Mouse (Mus musculus): ENCODE measurements at regions not wholly inside any gene's neighbourhood (a gene's known extent, or its start where the extent isn't known, plus 50 kb on each side); places are given as distances from the start of the nearest gene placed in this dataset.

DNA sequence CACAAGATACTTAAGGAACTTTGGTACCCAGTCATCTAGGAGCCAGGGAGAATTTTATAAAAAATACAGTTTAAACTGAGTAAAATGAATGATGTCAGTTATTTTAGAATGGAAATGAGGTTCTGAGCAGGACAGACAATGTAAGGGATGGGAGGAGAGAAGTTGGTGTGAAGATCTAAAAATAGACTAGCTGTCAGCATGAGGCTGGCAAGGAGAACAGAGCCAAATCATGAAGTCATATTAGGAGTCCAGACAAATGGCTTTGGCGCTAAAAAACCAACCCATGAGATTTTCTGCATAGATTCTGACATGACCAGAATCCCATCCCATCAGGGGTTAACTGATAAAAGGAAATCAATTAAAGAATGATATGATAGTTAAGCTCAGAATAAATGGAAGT is 65.5 kb upstream of the Itprid2 start:
- WGBS = 84% methylated on average over 1 of the region's 1 CpGs
- no peak overlapping the region for H3K27ac ChIP-seq (ENCODE audit: low read depth, low read length)
- TF ChIP-seq CTCF (IDR thresholded peaks at IDR 0.05; ENCODE audit: low read depth) = no peak
- no peak overlapping the region for H3K4me3 ChIP-seq (ENCODE audit: low read depth, low read length)
- H3K9ac ChIP-seq = no peak overlapping the region
- ATAC-seq (no peak), DNase-seq (no peak)
- H3K36me3 ChIP-seq (ENCODE audit: insufficient read depth) = no peaks in the 10 kb centered on the region
- H3K4me1 ChIP-seq (ENCODE audit: insufficient read depth) = no peaks in the 10 kb centered on the region
- no peak overlapping the region for H3K4me2 ChIP-seq (ENCODE audit: low read depth)
- no peaks in the 10 kb centered on the region for H3K27me3 ChIP-seq (ENCODE audit: insufficient read depth, low read length)
- H3K9me3 ChIP-seq (ENCODE audit: low read length) = no peaks in the 10 kb centered on the region

DNA sequence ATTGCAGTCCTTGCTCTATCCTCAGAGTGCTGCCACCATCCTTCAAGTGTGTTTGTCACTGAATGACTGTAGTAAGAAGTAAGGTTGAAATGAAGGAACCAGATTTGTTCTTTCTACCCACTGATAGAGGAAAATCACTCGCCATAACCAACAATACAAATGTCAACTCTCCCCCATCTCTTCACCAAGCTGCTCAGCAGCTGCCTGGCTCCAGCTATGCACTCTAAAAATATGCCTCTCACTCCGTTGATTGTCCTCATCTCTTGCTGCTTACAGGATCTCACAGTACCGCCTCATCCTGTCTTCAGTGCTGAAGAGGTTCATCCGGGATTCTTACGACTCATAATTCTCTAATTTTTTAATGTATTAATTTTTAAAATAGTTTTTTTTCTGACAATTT is 63.2 kb upstream of the Itprid2 start:
- Histone ChIP-seq H3K9me3 (ENCODE audit: low read length) (no peaks in the 10 kb centered on the region), H3K4me3 (ENCODE audit: low read depth, low read length) (no peak overlapping the region), H3K27me3 (ENCODE audit: insufficient read depth, low read length) (no peaks in the 10 kb centered on the region), H3K4me1 (ENCODE audit: insufficient read depth) (no peaks in the 10 kb centered on the region), H3K9ac (no peak overlapping the region), H3K27ac (ENCODE audit: low read depth, low read length) (no peak overlapping the region), H3K36me3 (ENCODE audit: insufficient read depth) (no peaks in the 10 kb centered on the region), H3K4me2 (ENCODE audit: low read depth) (no peak overlapping the region)
- DNase-seq (no peak), ATAC-seq (no peak)
- 80% methylated on average over 5 of the region's 5 CpGs for WGBS
- no peak for TF ChIP-seq CTCF (IDR thresholded peaks at IDR 0.05; ENCODE audit: low read depth)

DNA sequence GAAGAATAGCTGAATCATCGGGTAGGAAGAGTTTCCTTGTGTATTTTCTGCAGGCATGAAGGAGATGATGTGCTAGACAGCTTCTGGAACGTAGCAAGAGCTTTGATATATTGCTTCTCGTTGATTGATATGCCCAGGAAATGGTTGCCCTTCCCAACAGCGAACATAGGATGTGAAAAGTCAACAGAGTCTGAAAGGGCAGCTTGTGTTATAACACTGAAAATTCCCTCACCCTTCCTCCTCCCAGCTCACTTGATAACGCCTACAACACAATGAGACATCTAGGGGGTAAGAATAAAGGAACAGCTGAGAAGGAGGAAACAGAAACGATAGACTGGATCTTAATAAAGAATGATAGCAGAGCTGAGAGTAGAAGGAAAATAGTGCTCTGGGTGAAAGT is 60.1 kb upstream of the Itprid2 start:
- no peak for DNase-seq
- Histone ChIP-seq H3K9me3 (ENCODE audit: low read length) (no peaks in the 10 kb centered on the region), H3K4me3 (ENCODE audit: low read depth, low read length) (no peak overlapping the region), H3K36me3 (ENCODE audit: insufficient read depth) (no peaks in the 10 kb centered on the region), H3K27me3 (ENCODE audit: insufficient read depth, low read length) (no peaks in the 10 kb centered on the region), H3K27ac (ENCODE audit: low read depth, low read length) (no peak overlapping the region), H3K4me1 (ENCODE audit: insufficient read depth) (no peaks in the 10 kb centered on the region), H3K9ac (no peak overlapping the region), H3K4me2 (ENCODE audit: low read depth) (no peak overlapping the region)
- ATAC-seq = no peak
- WGBS = 75% methylated on average over 6 of the region's 6 CpGs
- TF ChIP-seq CTCF (IDR thresholded peaks at IDR 0.05; ENCODE audit: low read depth) = no peak

DNA sequence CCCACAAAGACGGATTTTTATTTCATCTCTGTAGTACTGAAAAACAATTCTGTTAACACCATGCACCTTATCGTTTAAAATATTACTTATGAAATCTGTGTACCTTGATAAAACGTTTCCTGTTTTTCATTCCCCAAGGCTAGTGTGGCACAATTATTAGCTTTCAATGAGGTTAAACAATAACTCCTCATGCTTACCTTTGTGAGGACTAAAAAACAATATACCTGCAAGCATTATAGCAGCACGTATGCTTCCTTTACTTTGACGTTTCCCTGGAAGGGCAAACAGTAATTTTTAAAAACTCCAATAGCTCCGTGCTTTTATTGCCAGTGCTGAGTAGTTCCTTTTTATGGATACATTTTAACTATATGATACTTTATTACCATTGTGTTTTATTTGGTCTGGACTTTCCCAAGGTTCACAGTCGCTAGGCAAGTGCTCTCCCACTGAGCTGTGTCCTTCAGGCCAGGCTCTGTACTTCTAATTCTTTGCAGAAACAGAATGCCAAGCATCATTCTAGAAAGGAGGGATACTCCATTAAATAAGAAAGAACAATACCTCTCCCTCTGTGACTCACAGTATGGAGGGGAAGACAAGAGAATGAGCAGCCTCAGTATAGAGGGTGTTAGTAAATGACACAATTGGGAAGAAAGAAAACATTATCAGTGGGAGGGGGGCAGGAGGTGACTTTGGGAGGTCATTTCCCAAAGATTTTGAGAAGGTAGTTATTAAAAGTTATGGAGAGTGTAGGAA is 50.0 kb upstream of the Itprid2 start:
- TF ChIP-seq CTCF (IDR thresholded peaks at IDR 0.05; ENCODE audit: low read depth) = no peak
- ATAC-seq (no peak), DNase-seq (no peak)

More for the DNA sequence above, 50.0 kb upstream of the Itprid2 start:
- H3K9me3 ChIP-seq (ENCODE audit: low read length) = no peaks in the 10 kb centered on the region
- no peak overlapping the region for H3K4me2 ChIP-seq (ENCODE audit: low read depth)
- H3K4me1 ChIP-seq (ENCODE audit: insufficient read depth) = no peaks in the 10 kb centered on the region
- no peak overlapping the region for H3K4me3 ChIP-seq (ENCODE audit: low read depth, low read length)
- no peaks in the 10 kb centered on the region for H3K27me3 ChIP-seq (ENCODE audit: insufficient read depth, low read length)
- 58% methylated on average over 7 of the region's 7 CpGs for WGBS
- no peak overlapping the region for H3K9ac ChIP-seq
- no peaks in the 10 kb centered on the region for H3K36me3 ChIP-seq (ENCODE audit: insufficient read depth)
- H3K27ac ChIP-seq (ENCODE audit: low read depth, low read length) = no peak overlapping the region

Data from forebrain, postnatal 0 days (tissue).